Mouse (Mus musculus) inflammation-experienced regulatory T-cells (primary cell): Measurements from ENCODE around the gene Tmem100. TPM values are rescaled to one million over a fixed set of nuclear protein-coding genes. Genes with fewer than 3 reads are reported as not detected.

ENCODE experiments used
- polyA plus RNA-seq, 2 experiments: library from polyadenylated mRNA; unstranded; fragments of 100-300 nt; shearing (Covaris generic); gene quantifications; one replicate each; pipeline ENCODE4 v1.2.1; 2017

The Tmem100 gene
- polyA plus RNA-seq: under 1 TPM in 1 of 2 experiments, not detected in 1; 0.21 TPM

DNA sequence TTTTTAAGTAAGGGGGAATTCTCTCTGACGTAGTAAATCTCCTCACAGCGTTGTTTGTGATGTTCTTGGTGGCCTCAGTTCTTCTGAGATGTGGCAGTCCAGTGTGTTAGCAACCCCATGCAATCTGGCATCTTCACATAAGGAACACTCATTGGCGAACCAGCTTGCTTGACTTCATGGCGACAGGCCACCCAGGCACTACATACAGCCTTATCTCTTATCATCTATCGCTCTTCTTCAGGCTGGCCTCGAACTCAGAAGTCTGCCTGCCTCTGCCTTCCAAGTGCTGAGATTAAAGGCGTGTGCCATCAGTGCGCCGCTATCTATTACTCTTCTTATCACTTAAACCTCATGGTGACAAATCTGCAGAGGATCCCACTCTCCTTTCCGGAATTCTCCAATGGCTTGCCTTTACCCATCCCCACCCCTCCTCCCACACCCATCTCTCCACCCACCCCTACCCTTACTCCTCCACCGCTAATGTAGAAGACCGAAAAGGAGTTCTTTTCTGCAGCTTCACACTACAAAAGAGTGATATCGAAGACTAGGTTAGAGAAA is at the start of gene Tmem100:
Gene Tmem100, plus strand, starts transcription at position 508 of the 558 bp plus-strand sequence.

GRCm38 (mm10) chr11:90002231-90002986 is 27.7 kb upstream of the Tmem100 start, which contains the start of gene Pctp:
Gene Pctp (minus strand): TSS chr11:90002894.

Other genes starting within 250 kb of the Tmem100 start
- gene Pctp, start 27.5 kb upstream of the Tmem100 start, polyA plus RNA-seq: 10 to 100 TPM in 1 of 2 experiments, 1 to 10 TPM in 1; 8.2 to 11.8 TPM
- 10 to 100 TPM in 1 of 2 experiments, 1 to 10 TPM in 1; 8.3 to 16.7 TPM for gene Gm45716, start 157.3 kb downstream of the Tmem100 start, polyA plus RNA-seq
- 10 to 100 TPM; 20.1 to 76.4 TPM for gene Mmd, start 219.1 kb downstream of the Tmem100 start, polyA plus RNA-seq